Mouse (Mus musculus) intestine, embryonic 14.5 days (tissue): Measurements from ENCODE around the gene Cd79a. TPM values are rescaled to one million over a fixed set of nuclear protein-coding genes. Genes with fewer than 3 reads are reported as not detected.
A peak's percentile ranks its signal among the peaks of the same experiment; 100 is the strongest.

Experiments used
- ATAC-seq: fragments of 200-750 bp; cut with Nextera tagmentation; replicated peaks from 2 replicates; pipeline ENCODE4 v1.8.0; 2017; ENCODE audit warnings: low read depth, moderate number of reproducible peaks, moderate TSS enrichment, moderate library complexity; ENCODE audit not compliant: low FRiP score, low TSS enrichment
- DNase-seq: peaks from one replicate; pipeline ENCODE4 v3.0.0-alpha.2; 2018; ENCODE audit warnings: low spot score
- H3K27ac ChIP-seq: fragments of 300-500 bp; sonication (generic); 2 replicates; pipeline ENCODE4 v1.5.1; 2014; ENCODE audit warnings: low read depth, mild to moderate bottlenecking, control low read depth
- H3K27me3 ChIP-seq: fragments of 300-500 bp; sonication (generic); replicated peaks from 2 replicates; pipeline ENCODE4 v1.6.1; 2014; ENCODE audit warnings: low read length, control low read depth; ENCODE audit not compliant: control insufficient read depth, insufficient read depth
- H3K36me3 ChIP-seq: fragments of 300-500 bp; sonication (generic); 2 replicates; pipeline ENCODE4 v1.6.1; 2014; ENCODE audit warnings: low read length, control low read depth; ENCODE audit not compliant: control insufficient read depth, insufficient read depth
- H3K4me1 ChIP-seq: fragments of 300-500 bp; sonication (generic); replicated peaks from 2 replicates; pipeline ENCODE4 v1.6.1; 2014; ENCODE audit warnings: low read length, control low read depth, mixed read lengths; ENCODE audit not compliant: control insufficient read depth, insufficient read depth
- H3K4me2 ChIP-seq: fragments of 300-500 bp; sonication (generic); 2 replicates; pipeline ENCODE4 v1.6.1; 2014; ENCODE audit warnings: low read length
- H3K4me3 ChIP-seq: fragments of 300-500 bp; sonication (generic); 2 replicates; pipeline ENCODE4 v1.5.1; 2014; ENCODE audit warnings: low read depth, low read length, control low read depth, mixed read lengths
- H3K9ac ChIP-seq: fragments of 300-500 bp; sonication (generic); 2 replicates; pipeline ENCODE4 v1.6.1; 2014; ENCODE audit warnings: mild to moderate bottlenecking, low read length
- H3K9me3 ChIP-seq: fragments of 300-500 bp; sonication (generic); 2 replicates; pipeline ENCODE4 v1.6.1; 2016; ENCODE audit warnings: low read length, control low read depth; ENCODE audit not compliant: control insufficient read depth
- WGBS: fragments of 180-500 bp; shearing (Covaris S2); extraction: QIAGEN DNeasy Blood & Tissue Kit; methylation state at CpG from one replicate; pipeline ENCODE4 v1.1.7; 2014; 5-methylcytosine and 5-hydroxymethylcytosine counted together
- polyA plus RNA-seq: library from polyadenylated mRNA; unstranded; fragments of >200 nt; fragmentation: Nextera tagmentation; extraction: Ambion mirVana; gene quantifications from 2 replicates; pipeline ENCODE4 v1.2.1, GENCODE M21; 2014

The Cd79a gene
- polyA plus RNA-seq, 1 experiment from 2014 or later, result 0.28 TPM

DNA sequence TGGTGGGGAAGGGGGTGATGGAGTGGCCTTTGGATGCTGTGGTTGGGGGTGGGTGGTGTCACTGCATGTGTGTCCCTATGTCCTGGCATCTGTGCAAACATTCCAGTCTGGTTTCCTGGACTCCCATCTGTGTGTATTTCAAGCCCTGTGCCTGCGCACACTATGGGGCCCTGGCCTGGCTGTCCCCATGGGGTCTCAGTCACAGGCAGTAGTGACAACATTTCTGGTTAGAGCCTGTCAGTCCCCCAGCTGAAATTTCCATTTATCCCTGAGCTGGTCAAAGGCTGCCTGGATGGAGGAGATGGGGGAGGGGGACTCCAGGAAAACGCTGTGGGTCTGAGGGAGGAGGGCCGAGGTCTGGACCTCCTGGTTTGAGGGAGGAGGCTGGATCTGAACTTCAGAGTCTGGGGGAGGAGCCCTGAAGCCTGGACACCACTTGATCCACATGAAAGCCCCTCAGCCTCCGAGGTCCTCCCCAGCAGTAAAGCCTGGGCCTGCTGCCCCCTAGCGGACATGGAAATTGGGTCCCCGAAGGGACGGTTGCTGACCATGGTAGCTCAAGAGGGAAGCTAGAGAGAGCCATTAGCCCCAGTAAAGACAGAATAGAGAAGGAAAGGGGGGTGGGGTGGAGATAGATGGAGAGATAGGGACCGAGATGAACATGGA is 52.9 kb downstream of the Cd79a start:
- H3K4me3 ChIP-seq, result no peak overlapping the region
- no peak overlapping the region for H3K4me2 ChIP-seq
- ATAC-seq, result peak; percentile 47
- 0 out of 2 replicates have a peak, but pooled peaks cover 6% of the 10 kb centered on the region for H3K4me1 ChIP-seq
- H3K9ac ChIP-seq, result no peak overlapping the region
- DNase-seq, result peak; percentile 93
- peaks cover 97% of the 10 kb centered on the region for H3K27me3 ChIP-seq
- H3K27ac ChIP-seq, result no peak overlapping the region
- H3K9me3 ChIP-seq, result no peaks in the 10 kb centered on the region
- WGBS, result 2% methylated on average over 8 of the region's 8 CpGs
- no peaks in the 10 kb centered on the region for H3K36me3 ChIP-seq

Other genes with a start within 250 kb of the Cd79a start
- not detected in 2 replicates for gene Tex101, start 220.7 kb upstream of the Cd79a start, polyA plus RNA-seq
- not detected in 2 replicates for gene BC049730, start 188.1 kb upstream of the Cd79a start, polyA plus RNA-seq
- not detected in 2 replicates for gene Gm4763, start 170.5 kb upstream of the Cd79a start, polyA plus RNA-seq
- 0.11 and 0.50 TPM in 2 replicates for gene Cd177, start 137.1 kb upstream of the Cd79a start, polyA plus RNA-seq
- not detected in 2 replicates for gene Ceacam10, start 120.2 kb upstream of the Cd79a start, polyA plus RNA-seq
- 14.2 and 16.7 TPM in 2 replicates for gene Gm9844, start 35.2 kb upstream of the Cd79a start, polyA plus RNA-seq
- not detected in 2 replicates for gene Lypd4, start 27.4 kb upstream of the Cd79a start, polyA plus RNA-seq
- gene Dmrtc2, start 27.3 kb upstream of the Cd79a start, polyA plus RNA-seq, result not detected in 2 replicates
- gene Rps19, start 13.0 kb upstream of the Cd79a start, polyA plus RNA-seq, result 3,468 and 3,555 TPM in 2 replicates
- gene Arhgef1, start 5.5 kb downstream of the Cd79a start, polyA plus RNA-seq, result 80.6 and 85.3 TPM in 2 replicates
- not detected in 2 replicates for gene Gm4881, start 47.1 kb downstream of the Cd79a start, polyA plus RNA-seq
- gene Rabac1, start 75.4 kb downstream of the Cd79a start, polyA plus RNA-seq, result 164 TPM in 2 replicates
- gene Atp1a3, start 108.6 kb downstream of the Cd79a start, polyA plus RNA-seq, result 3.5 and 4.1 TPM in 2 replicates
- gene Grik5, start 175.0 kb downstream of the Cd79a start, polyA plus RNA-seq, result 7.0 and 8.8 TPM in 2 replicates
- 21.9 and 24.8 TPM in 2 replicates for gene Zfp574, start 175.2 kb downstream of the Cd79a start, polyA plus RNA-seq